Mouse (Mus musculus) bone marrow, adult 2 months (tissue): Measurements from ENCODE around the gene Kifc5b. TPM values are rescaled to one million over a fixed set of nuclear protein-coding genes. Genes with fewer than 3 reads are reported as not detected.

ENCODE experiments used
- H3K27ac ChIP-seq: fragments of 200-500 bp; 2 replicates; pipeline ENCODE4 v1.5.1; 2012; ENCODE audit warnings: low read depth, mild to moderate bottlenecking, control low read depth, inconsistent platforms, low read length; ENCODE audit not compliant: control insufficient read depth, poor library complexity, insufficient read depth
- H3K4me1 ChIP-seq: fragments of 200-500 bp; 2 replicates; pipeline ENCODE4 v1.6.1; 2011; ENCODE audit warnings: low read length; ENCODE audit not compliant: control insufficient read depth, insufficient read depth
- H3K4me3 ChIP-seq: fragments of 200-500 bp; replicated peaks from 2 replicates; pipeline ENCODE3; 2011; ENCODE audit warnings: mild to moderate bottlenecking, low read depth, low read length, control low read depth; ENCODE audit not compliant: control insufficient read depth
- CTCF ChIP-seq: fragments of 200-500 bp; IDR thresholded peaks from 2 replicates; pipeline ENCODE4 v1.5.1; 2011; ENCODE audit warnings: low read length, control low read depth; ENCODE audit not compliant: control insufficient read depth, insufficient read depth
- POLR2A ChIP-seq: fragments of 200-500 bp; IDR thresholded peaks from 2 replicates; pipeline ENCODE4 v1.6.1; 2011; ENCODE audit warnings: low read depth, mild to moderate bottlenecking, control low read depth, low read length, borderline replicate concordance; ENCODE audit not compliant: control insufficient read depth
- WGBS: fragments of 180-500 bp; shearing (Covaris S2); methylation state at CpG from one replicate; pipeline ENCODE4 v1.1.7; 2018; 5-methylcytosine and 5-hydroxymethylcytosine counted together
- polyA plus RNA-seq: library from polyadenylated mRNA; stranded (reverse); fragments of >200 nt; gene quantifications from 2 replicates; pipeline ENCODE4 v1.2.4, GENCODE M21; 2011; ENCODE audit warnings: low replicate concordance; ENCODE audit not compliant: missing spikeins, insufficient read depth, insufficient read length

Kifc5b gene
- polyA plus RNA-seq, 1 experiment = 50.8 TPM

DNA sequence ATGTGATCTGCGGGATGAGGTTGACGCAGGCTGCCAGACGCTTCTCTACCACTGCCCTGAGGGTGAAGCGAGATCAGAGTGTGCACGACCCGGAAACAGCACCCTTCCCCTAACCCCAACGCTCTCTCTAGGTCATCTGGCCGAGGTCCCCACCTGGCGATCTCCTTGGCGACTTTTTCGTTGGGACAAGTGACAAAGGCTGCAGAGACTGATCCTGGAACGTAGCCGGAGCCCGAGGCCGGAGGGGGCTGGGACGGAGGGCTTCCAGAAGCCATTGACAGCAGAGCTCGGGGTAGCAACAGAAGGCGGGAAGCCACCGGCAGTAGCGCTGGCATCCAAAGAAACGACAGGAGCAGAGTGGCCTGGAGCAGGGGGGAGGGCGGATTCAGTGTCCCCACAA, 21.8 kb downstream of the Kifc5b start:
- peak overlapping the region; percentile 68 for H3K4me3 ChIP-seq
- WGBS = under 1% methylated on average over 22 of the region's 22 CpGs
- peak overlapping the region; percentile 81 for H3K27ac ChIP-seq
- H3K4me1 ChIP-seq = peaks cover 1% of the 10 kb centered on the region; the same call in 1 of the 2 replicates
- TF ChIP-seq POLR2A (no peak), CTCF (no peak)

DNA sequence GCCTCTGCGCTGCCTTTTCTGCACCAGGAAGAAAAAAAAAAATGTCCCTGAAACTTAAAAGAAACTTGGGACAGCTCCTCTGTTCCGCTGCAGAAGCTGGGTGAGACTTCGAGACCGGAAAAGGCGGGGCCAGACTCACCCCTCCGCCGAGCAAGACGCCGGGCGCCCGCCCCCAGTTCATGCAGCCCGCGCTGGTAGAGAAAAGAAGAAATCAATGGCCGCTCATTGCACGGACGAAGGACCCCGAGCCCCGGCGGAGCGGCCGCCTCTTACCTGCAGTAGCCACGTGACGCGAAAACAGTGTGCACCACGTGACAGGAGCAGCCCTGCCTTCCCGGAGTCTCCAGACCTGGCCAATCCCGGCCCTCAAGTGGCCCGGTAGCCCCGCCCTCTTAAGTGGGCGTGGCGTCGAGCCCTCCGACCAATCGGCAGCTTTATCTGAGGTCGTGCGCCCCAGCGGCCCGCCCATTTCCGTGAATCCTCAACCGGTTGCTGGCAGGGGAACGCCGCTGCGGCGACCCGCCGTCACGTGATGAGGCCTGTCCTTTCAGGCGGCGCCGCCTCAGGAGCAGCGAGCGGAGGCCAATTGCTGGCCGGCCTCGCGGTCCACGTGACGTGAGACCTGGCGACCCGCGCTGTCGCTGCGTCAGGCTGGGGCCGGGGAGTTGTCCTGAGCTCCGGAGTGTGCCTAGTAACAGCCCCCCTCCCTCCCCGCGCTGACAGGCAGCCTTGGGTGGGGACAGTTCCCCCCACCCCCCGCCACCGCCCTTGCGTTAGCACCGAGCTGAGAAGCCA, 22.5 kb downstream of the Kifc5b start, which contains the start of gene Cuta:
Gene Cuta (minus strand): TSS at position 392 of the 795 bp plus-strand sequence.
- peaks cover 1% of the 10 kb centered on the region; the same call in 1 of the 2 replicates for H3K4me1 ChIP-seq
- under 1% methylated on average over 70 of the region's 70 CpGs for WGBS
- H3K4me3 ChIP-seq = peak within 1 kb of the TSS; percentile 70
- H3K27ac ChIP-seq = peak within 1 kb of the TSS; percentile 81
- TF ChIP-seq CTCF (no peak), POLR2A (peak; percentile 95)

DNA sequence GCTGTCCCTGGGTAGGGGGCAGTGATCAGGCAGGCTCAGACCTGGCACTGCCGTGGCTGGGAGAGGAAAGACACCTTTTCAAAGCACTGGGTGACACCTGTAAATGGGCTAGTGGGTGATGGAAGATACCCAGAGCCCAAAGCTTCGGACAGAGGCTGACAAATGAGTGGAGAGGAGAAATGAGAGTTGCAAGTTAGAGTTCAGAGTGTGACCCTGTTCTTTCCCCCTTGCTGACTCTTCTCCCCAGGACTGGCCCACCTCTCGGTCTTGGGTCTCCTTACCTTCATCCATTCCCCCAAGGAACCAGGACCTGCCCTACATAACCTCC, 23.0 kb downstream of the Kifc5b start:
- H3K4me1 ChIP-seq = peaks cover 1% of the 10 kb centered on the region; the same call in 1 of the 2 replicates
- WGBS = 13% methylated on average over 3 of the region's 3 CpGs
- H3K27ac ChIP-seq = peak overlapping the region; percentile 81
- peak overlapping the region; percentile 70 for H3K4me3 ChIP-seq
- TF ChIP-seq CTCF = no peak
- TF ChIP-seq POLR2A = no peak

DNA sequence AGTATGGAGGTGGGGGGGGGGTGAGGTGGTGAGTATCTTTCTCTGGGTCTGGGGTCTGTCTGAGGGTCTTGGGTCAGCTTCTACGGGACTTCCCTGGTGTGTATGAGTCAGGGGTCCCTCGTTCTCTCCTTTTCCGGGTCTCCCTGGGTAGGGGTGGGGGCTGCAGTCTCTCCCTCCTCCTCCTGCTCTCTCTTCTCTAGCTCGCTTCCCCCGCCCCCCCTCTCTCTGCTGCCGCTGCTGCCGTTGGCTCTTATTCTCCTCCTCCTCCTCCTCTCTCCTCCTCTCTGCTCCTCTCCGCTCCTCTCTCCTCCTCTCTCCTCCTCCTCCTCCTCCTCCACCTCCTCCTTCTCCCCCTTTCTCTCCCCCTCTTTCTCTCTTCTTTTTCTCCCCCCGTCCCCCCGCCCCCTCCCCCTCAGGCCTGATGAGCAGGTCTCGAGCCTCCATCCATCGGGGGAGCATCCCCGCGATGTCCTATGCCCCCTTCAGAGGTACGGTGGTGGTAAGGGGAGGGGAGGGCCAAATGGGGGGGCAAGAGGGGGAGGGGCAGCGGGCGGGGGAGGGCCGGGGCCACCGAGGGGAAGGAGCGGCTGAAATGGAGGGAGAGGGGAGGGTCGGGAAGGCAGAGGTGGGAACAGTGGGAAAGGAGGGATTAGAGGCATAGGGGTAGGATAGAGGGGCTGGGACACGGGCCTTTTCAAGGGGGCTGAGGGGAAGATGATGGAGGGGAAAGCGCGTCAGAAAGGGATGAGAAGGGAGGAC, 24.3 kb downstream of the Kifc5b start, which contains the start of gene Syngap1:
Gene Syngap1 (plus strand): TSS at position 223 of the 759 bp plus-strand sequence.
- Histone ChIP-seq H3K4me1 (peaks cover 1% of the 10 kb centered on the region; the same call in 1 of the 2 replicates), H3K4me3 (peak within 1 kb of the TSS; percentile 70), H3K27ac (peak within 1 kb of the TSS; percentile 81)
- WGBS = 12% methylated on average over 22 of the region's 24 CpGs
- TF ChIP-seq POLR2A = no peak
- no peak for TF ChIP-seq CTCF

DNA sequence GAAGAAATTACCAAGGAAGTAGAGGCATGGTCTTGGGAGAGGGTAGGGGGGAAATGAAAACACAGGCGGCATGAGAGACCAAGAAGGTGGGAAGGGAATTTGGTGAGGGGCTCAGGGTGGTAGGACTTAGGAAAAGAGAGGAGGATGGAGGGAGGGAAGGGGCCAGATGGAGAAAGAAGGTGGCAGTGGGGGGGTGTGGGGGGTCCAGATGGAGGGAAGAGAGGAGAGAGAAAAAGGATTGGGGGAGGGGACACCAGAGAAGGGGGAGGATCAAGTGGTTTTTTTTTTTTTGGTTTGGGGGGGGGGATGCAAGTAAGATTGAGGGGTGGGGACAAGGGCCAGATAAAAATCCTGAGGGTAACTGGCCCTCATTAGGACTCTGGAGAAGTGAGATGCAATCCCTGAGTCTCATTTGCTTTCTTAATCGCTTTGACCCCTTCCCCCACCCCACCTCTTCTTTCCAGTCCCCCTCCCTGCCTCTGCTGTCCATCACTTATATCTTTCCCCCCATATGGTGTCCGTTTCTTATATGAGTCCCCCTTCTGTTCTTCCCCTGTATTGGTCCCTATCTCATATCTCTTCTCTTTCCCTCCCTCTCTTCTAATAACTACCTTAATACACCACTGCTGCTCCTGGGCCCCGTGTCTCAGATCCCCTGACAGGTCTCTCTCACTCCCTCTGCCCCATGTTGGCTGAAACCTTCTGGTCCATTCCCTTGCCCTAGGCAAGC, 25.1 kb downstream of the Kifc5b start:
- no peak for TF ChIP-seq CTCF
- TF ChIP-seq POLR2A = no peak
- Histone ChIP-seq H3K4me1 (peaks cover 1% of the 10 kb centered on the region; the same call in 1 of the 2 replicates), H3K4me3 (no peak overlapping the region), H3K27ac (no peak overlapping the region)
- WGBS = 39% methylated on average over 4 of the region's 4 CpGs

DNA sequence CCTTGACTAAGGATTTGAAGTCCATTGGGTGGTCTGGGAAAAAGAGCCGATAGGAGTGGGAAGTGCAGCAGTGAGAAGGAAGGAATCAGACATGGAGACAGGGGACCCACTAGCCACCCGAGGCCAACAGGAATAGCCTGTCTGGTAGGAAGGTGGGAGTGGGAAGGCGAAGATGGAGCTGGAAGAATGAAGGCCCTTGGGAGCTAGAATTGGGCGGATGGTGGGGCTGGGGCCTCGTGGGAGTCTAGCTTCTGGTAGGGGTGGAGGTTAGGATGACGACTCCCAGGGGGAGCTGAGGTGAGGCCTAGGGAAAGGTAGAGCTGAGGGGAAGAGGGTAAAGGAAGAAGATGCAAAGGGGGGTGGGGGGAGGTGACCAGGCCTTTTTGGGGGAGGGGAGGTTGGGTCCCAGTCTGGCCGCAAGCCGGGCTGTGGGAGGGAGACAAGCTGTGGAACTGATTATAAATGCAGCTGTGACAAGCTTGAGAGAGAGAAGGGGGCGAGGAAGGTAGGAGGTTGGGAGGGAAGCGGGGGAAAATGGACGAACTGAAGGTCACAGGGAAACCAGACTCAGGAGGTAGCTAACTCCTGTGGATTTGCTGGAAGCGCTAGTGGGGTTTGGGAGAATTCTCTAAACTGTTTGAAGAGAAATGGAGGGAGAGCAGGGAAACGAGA, 29.1 kb downstream of the Kifc5b start:
- H3K27ac ChIP-seq = no peak overlapping the region
- H3K4me1 ChIP-seq = no peaks in the 10 kb centered on the region; the same call in 1 of the 2 replicates
- TF ChIP-seq CTCF = no peak
- no peak for TF ChIP-seq POLR2A
- peak overlapping the region; percentile 25 for H3K4me3 ChIP-seq
- 45% methylated on average over 13 of the region's 13 CpGs for WGBS

DNA sequence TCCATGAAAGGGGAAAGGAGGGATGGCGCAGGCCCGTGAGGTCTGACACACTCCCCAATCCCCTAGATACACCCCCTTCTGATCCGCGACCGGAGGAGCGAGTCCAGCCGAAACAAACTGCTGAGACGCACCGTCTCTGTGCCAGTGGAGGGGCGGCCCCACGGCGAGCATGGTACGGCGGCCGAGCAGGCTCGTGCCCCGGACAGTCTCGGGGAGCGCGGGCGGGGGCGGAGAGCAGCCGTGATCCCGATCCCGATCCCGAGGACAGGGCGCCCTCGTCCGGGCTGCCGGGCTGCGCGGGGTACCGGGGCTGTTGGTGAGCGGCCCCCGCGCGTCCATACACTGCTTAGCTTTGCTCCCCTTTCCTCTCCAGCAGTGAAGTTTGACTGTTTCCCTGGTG, 29.7 kb downstream of the Kifc5b start:
- 2% methylated on average over 37 of the region's 37 CpGs for WGBS
- no peak overlapping the region for H3K27ac ChIP-seq
- peaks cover 1% of the 10 kb centered on the region; the same call in 1 of the 2 replicates for H3K4me1 ChIP-seq
- TF ChIP-seq CTCF = no peak
- 0 out of 2 replicates have a peak, but pooled peaks have one; percentile 37 for TF ChIP-seq POLR2A
- peak overlapping the region; percentile 25 for H3K4me3 ChIP-seq
